Mouse (Mus musculus) NIH3T3 (cell line): Measurements from ENCODE around the gene Olfr1034.
"Not testable (repeated sequence)": the region's sequence is repeated elsewhere in the genome, so short reads cannot be mapped to it uniquely, and the experiment has no call there.

Experiments used
- DNase-seq: peaks from one replicate; pipeline ENCODE4 v3.0.0-alpha.2; 2012; ENCODE audit warnings: low read depth

Olfr1034 gene

DNA sequence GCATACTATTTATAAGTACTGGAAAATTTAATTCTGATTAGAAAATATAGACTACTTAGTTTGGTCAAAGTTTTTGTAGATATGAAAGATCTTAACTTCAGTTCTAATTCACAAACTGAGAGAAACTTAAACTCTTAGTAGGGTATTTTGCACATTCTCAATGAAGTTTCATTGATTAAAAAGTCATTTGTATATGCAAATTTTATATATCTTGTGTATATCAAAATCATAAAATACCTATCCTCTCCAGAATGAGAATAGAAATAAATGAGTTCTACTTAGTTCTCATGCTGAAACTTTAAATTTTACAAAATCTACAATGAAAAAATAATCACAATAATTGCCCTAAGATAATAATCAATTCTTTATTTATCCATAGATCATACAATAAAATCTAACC, at the start of gene Olfr1034:
TSS of gene Olfr1034 (plus strand) at position 301 of the 400 bp plus-strand sequence.
- DNase-seq = no peak

DNA sequence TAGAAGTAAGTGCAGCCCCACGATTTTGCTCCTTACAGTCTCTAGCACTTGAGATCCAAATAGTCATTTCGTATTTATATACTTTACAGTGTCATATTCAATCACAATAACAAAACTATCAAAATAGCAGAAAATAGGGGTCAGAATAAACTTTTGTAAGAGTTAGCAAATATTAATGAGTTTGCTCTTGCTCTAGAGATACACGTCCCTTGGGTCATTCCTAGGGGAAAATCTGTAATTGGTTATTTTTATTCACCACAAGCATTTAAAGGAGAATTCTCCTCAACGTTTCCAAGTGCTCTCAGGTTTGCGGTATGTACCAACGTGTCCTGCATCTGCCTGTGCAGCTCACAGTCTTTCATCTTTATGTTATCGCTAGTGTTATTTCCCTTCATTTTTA, 40.4 kb upstream of the Olfr1034 start, which contains the start of gene Olfr1032:
TSS of gene Olfr1032 (plus strand) at position 301 of the 400 bp plus-strand sequence.
- no peak for DNase-seq

DNA sequence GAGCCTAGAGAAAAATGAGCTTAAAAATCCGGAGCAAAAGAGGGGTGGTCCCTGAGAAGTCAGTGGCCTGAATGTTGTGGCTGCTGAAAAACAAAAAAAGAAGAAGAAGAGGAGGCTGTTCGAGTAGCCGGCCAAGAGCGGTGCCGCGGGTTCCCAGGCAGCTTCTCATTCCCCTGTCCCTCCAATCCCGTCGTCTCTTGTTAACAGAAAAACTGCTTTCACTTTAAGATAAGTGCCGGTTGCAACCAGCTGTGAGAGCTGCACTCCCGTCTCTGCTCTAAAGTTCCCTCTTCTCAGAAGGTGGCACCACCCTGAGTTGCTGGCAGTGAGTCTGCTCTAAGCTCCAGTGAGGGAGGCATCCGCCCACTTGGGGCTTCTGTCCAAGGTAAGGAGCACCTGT, 25.3 kb upstream of the Olfr1034 start, which contains the start of gene Olfr1033:
TSS of gene Olfr1033 (plus strand) at position 228 of the 400 bp plus-strand sequence.
- not testable (repeated sequence) for DNase-seq

DNA sequence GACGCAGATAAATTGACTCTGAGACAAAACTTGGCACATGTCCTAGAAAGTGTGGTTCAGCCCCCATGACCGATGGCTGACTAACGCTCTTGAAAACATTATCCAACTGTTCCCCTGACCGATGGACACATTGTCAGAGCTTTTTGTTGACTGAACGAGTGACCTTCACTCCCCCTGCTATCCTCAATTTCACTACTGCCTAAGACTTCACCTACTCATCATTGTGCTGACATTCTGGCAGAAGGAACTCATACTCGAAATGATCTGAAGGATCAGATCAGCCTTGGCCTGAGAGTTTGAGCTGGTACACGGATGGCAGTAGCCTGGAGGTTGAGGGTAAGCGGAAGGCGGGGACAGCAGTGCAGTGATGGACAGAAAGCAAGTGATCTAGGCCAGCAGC, 24.1 kb upstream of the Olfr1034 start:
- not testable (repeated sequence) for DNase-seq

DNA sequence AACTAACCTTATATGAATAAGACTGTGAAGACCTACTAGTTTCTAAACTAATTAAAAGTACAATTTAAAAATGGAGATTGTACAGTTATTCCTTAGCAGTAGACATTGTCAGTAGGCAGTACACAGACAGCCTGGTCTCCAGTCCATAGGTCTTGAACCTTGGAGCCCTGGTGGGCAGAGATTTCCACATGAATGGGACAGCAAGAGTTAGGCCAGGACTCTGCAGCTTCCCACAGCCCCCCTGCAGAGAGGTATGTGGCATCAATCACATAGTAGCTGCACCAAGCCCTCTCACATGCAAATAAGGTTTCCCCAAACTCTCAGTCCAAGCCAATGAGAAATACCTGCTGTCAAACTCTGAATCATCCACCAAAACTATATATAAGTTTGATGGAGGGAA, 5.1 kb downstream of the Olfr1034 start:
- DNase-seq = not testable (repeated sequence)

DNA sequence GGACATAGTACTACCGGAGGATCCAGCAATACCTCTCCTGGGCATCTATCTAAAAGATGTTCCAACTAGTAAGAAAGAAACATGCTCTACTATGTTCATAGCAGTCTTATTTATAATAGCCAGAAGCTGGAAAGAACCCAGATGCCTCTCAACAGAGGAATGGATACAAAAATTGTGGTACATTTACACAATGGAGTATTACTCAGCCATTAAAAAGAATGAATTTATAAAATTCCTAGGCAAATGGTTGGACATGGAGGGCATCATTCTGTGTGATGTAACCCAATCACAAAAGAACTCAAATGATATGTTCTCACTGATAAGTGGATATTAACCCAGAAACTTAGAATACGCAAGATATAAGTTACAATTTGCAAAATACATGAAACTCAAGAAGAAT, 18.1 kb downstream of the Olfr1034 start:
- not testable (repeated sequence) for DNase-seq

DNA sequence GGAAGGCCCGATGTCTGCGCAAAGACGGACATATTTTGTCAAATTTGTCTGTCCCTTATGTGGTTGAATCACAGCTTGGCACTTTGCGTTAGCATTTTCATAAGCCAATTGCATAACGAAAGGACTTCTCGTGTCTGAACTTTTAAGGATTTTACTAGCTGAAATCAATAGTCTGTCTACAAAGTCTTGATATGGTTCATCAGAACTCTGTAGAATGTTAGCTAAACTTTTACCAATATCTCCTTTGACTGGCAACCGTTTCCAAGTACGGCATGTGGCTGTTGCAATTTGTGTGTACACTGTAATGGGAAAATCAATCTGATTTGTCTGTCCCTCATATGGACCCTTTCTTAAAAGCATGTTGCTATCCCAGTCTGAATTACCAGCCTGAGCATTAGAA, 24.5 kb downstream of the Olfr1034 start:
- no peak for DNase-seq

DNA sequence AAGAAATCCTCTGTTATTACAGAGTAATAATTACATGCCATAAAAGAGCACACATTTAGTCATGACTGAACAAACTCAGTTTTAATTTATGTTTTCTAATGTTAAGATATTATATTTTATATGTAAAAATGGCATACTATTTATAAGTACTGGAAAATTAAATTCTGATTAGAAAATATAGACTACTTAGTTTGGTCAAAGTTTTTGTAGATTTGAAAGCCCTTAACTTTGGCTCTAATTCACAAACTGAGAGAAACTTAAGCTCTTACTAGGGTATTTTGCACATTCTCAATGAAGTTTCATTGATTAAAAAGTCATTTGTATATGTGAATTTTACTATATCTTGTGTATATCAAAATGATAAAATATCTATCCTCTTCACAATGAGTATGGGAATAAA, 28.0 kb downstream of the Olfr1034 start, which contains the start of gene Olfr1036:
TSS of gene Olfr1036 (plus strand) at position 301 of the 400 bp plus-strand sequence.
- not testable (repeated sequence) for DNase-seq

DNA sequence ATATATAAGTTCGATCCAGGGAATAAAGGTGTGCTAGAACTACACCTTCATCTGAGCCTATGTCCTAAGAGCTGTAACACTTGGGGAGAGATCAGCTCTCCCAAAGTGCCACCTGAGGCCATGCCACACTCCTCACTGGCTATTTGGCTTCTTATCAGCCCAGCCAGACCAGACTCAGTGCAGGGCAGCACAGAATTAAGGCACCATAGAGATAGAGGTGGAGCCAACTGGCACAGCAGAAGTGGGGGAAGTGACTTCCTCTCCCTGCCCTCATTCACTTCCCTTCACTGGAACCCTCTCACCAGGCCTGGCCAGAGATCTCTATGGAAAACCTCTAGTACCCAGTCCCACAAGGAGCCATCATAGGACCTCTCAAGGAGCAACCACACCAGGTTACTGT, 34.8 kb downstream of the Olfr1034 start:
- not testable (repeated sequence) for DNase-seq

DNA sequence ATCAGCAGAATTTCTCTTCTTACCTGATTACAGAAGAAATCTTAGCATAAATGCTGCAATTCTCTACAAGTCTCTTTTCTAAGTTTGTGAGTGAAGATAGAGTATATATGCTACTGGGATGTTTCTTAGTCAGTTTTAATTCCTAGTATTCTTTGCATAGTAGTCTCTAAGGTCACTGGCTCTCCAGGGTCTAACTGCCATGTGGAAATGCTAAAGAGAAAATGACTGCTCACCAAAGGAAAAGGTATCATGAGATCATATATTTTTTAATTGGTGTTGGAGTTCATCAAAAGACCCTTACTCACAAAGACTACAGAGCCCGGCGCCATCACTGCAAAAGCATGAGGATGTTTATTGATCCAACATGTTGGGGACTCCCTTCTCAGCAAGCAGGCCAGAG, 41.6 kb downstream of the Olfr1034 start, which contains the start of gene Olfr1037:
TSS of gene Olfr1037 (minus strand) at position 101 of the 400 bp plus-strand sequence.
- DNase-seq = no peak
